Mouse (Mus musculus): Measurements from ENCODE around the gene Xrn2.

DNA sequence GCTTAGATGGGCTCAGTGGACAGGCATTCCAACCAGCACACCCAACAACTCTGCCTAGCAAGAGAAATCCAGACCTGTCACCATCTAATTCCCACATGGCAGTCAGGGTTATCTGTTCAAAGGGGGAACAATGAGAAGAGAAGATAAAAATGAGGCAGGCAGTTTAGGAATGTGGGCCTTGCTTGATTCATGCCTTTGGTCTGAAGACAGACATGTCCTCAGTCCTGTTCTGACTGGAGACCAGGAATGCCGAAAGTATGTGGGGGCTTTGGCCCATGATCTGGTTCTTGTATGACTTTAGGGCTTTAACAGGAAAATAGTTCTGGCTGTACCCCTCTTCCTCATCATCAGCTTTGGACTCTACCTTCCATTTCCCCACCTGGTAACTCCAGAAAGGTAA is 27.0 kb upstream of the Xrn2 start:
- no peak for TF ChIP-seq POLR2A (IDR thresholded peaks at IDR 0.05; ENCODE audit: extremely low read depth, insufficient read depth, low read length)
- TF ChIP-seq CTCF (IDR thresholded peaks at IDR 0.05; ENCODE audit: extremely low read depth, insufficient read depth, low read length): no peak

Measured in cortical plate, adult 2 months (tissue).